Mouse (Mus musculus): ENCODE results near the gene Fam89a.

- TF ChIP-seq CTCF (IDR thresholded peaks at IDR 0.05; ENCODE audit: control insufficient read depth, insufficient read depth, insufficient read length), result no peak
- peak; percentile 70 for TF ChIP-seq USF1 (IDR thresholded peaks at IDR 0.05; ENCODE audit: low read depth)
- TF ChIP-seq MAX (IDR thresholded peaks at IDR 0.05), result peak; percentile 97
Measured at GRCm38 (mm10) chr8:124721862-124722515, 29.6 kb downstream of the Fam89a start, which contains the start of the genes Ttc13 and Arv1.

Measured in C2C12 (cell line).